Mouse (Mus musculus): Measurements from ENCODE around the gene Srgap1. TPM values are rescaled to one million over a fixed set of nuclear protein-coding genes. Genes with fewer than 3 reads are reported as not detected.
"Not testable (repeated sequence)": the region's sequence is repeated elsewhere in the genome, so short reads cannot be mapped to it uniquely, and the experiment has no call there.

Srgap1 gene
- polyA plus RNA-seq, 1 experiment from 2014 or later: 10.2 TPM

GRCm38 (mm10) chr10:121769711-121770110, 277.4 kb downstream of the Srgap1 start:
- H3K4me2 ChIP-seq (ENCODE audit: low read length): no peak overlapping the region
- no peak for TF ChIP-seq CTCF (IDR thresholded peaks at IDR 0.05; ENCODE audit: low read depth)
- H3K36me3 ChIP-seq (ENCODE audit: insufficient read depth, low read length): no peaks in the 10 kb centered on the region
- H3K4me3 ChIP-seq (replicated peaks; ENCODE audit: low read depth, low read length): no peak overlapping the region
- H3K27ac ChIP-seq: no peak overlapping the region
- H3K27me3 ChIP-seq (ENCODE audit: insufficient read depth, low read length): no peaks in the 10 kb centered on the region
- no peaks in the 10 kb centered on the region for H3K9me3 ChIP-seq (replicated peaks; ENCODE audit: low read length)
- no peak for ATAC-seq (replicated peaks; ENCODE audit: low FRiP score, low read depth)
- 84% methylated on average over 5 of the region's 5 CpGs for WGBS
- DNase-seq (ENCODE audit: low spot score): peak; percentile 11
- H3K9ac ChIP-seq (ENCODE audit: low read depth, low read length): no peak overlapping the region
- no peaks in the 10 kb centered on the region for H3K4me1 ChIP-seq (replicated peaks; ENCODE audit: insufficient read depth, low read length)

GRCm38 (mm10) chr10:121767295-121767694, 279.8 kb downstream of the Srgap1 start:
- not testable (repeated sequence) for H3K27me3 ChIP-seq (ENCODE audit: insufficient read depth, low read length); ATAC-seq (replicated peaks; ENCODE audit: low FRiP score, low read depth); H3K9me3 ChIP-seq (replicated peaks; ENCODE audit: low read length); H3K9ac ChIP-seq (ENCODE audit: low read depth, low read length); H3K36me3 ChIP-seq (ENCODE audit: insufficient read depth, low read length); H3K4me1 ChIP-seq (replicated peaks; ENCODE audit: insufficient read depth, low read length); H3K4me3 ChIP-seq (replicated peaks; ENCODE audit: low read depth, low read length); H3K4me2 ChIP-seq (ENCODE audit: low read length); H3K27ac ChIP-seq
- TF ChIP-seq CTCF (IDR thresholded peaks at IDR 0.05; ENCODE audit: low read depth): peak; percentile 61
- peak; percentile 18 for DNase-seq (ENCODE audit: low spot score)
- 85% methylated on average over 3 of the region's 3 CpGs for WGBS

GRCm38 (mm10) chr10:121765174-121766057, 281.7 kb downstream of the Srgap1 start:
- peak; percentile 60 for DNase-seq (ENCODE audit: low spot score)
- Histone ChIP-seq H3K27ac (no peak overlapping the region), H3K9ac (ENCODE audit: low read depth, low read length) (no peak overlapping the region), H3K4me2 (ENCODE audit: low read length) (no peak overlapping the region), H3K9me3 (replicated peaks; ENCODE audit: low read length) (no peaks in the 10 kb centered on the region), H3K4me3 (replicated peaks; ENCODE audit: low read depth, low read length) (no peak overlapping the region), H3K4me1 (replicated peaks; ENCODE audit: insufficient read depth, low read length) (no peaks in the 10 kb centered on the region), H3K27me3 (ENCODE audit: insufficient read depth, low read length) (no peaks in the 10 kb centered on the region), H3K36me3 (ENCODE audit: insufficient read depth, low read length) (no peaks in the 10 kb centered on the region)
- no peak for ATAC-seq (replicated peaks; ENCODE audit: low FRiP score, low read depth)
- no peak for TF ChIP-seq CTCF (IDR thresholded peaks at IDR 0.05; ENCODE audit: low read depth)
- WGBS: 69% methylated on average over 10 of the region's 10 CpGs

GRCm38 (mm10) chr10:121764469-121765173, 282.5 kb downstream of the Srgap1 start:
- peak; percentile 11; the same call in 1 of the 2 replicates for TF ChIP-seq CTCF (IDR thresholded peaks at IDR 0.05; ENCODE audit: low read depth)
- DNase-seq (ENCODE audit: low spot score) (no peak), ATAC-seq (replicated peaks; ENCODE audit: low FRiP score, low read depth) (no peak)
- no peaks in the 10 kb centered on the region for H3K36me3 ChIP-seq (ENCODE audit: insufficient read depth, low read length)
- no peaks in the 10 kb centered on the region for H3K27me3 ChIP-seq (ENCODE audit: insufficient read depth, low read length)
- no peaks in the 10 kb centered on the region for H3K4me1 ChIP-seq (replicated peaks; ENCODE audit: insufficient read depth, low read length)
- H3K27ac ChIP-seq: no peak overlapping the region
- no peak overlapping the region for H3K4me3 ChIP-seq (replicated peaks; ENCODE audit: low read depth, low read length)
- no peak overlapping the region for H3K4me2 ChIP-seq (ENCODE audit: low read length)
- no peak overlapping the region for H3K9ac ChIP-seq (ENCODE audit: low read depth, low read length)
- 77% methylated on average over 13 of the region's 13 CpGs for WGBS
- no peaks in the 10 kb centered on the region for H3K9me3 ChIP-seq (replicated peaks; ENCODE audit: low read length)

GRCm38 (mm10) chr10:121763191-121763590, 283.9 kb downstream of the Srgap1 start:
- WGBS: 65% methylated on average over 8 of the region's 13 CpGs
- H3K4me1 ChIP-seq (replicated peaks; ENCODE audit: insufficient read depth, low read length): no peaks in the 10 kb centered on the region
- TF ChIP-seq CTCF (IDR thresholded peaks at IDR 0.05; ENCODE audit: low read depth): no peak
- ATAC-seq (replicated peaks; ENCODE audit: low FRiP score, low read depth) (no peak), DNase-seq (ENCODE audit: low spot score) (no peak)
- no peak overlapping the region for H3K4me2 ChIP-seq (ENCODE audit: low read length)
- H3K9ac ChIP-seq (ENCODE audit: low read depth, low read length): no peak overlapping the region
- H3K4me3 ChIP-seq (replicated peaks; ENCODE audit: low read depth, low read length): no peak overlapping the region
- H3K9me3 ChIP-seq (replicated peaks; ENCODE audit: low read length): no peaks in the 10 kb centered on the region
- no peak overlapping the region for H3K27ac ChIP-seq
- no peaks in the 10 kb centered on the region for H3K27me3 ChIP-seq (ENCODE audit: insufficient read depth, low read length)
- no peaks in the 10 kb centered on the region for H3K36me3 ChIP-seq (ENCODE audit: insufficient read depth, low read length)

- no peak for TF ChIP-seq CTCF (IDR thresholded peaks at IDR 0.05; ENCODE audit: low read depth)
- no peak for ATAC-seq (replicated peaks; ENCODE audit: low FRiP score, low read depth)
Observed at GRCm38 (mm10) chr10:121762141-121762540, 285.0 kb downstream of the Srgap1 start.

More at GRCm38 (mm10) chr10:121762141-121762540, 285.0 kb downstream of the Srgap1 start:
- Histone ChIP-seq H3K9me3 (replicated peaks; ENCODE audit: low read length) (no peaks in the 10 kb centered on the region), H3K27me3 (ENCODE audit: insufficient read depth, low read length) (no peaks in the 10 kb centered on the region), H3K36me3 (ENCODE audit: insufficient read depth, low read length) (no peaks in the 10 kb centered on the region), H3K4me1 (replicated peaks; ENCODE audit: insufficient read depth, low read length) (no peaks in the 10 kb centered on the region), H3K27ac (no peak overlapping the region), H3K4me2 (ENCODE audit: low read length) (no peak overlapping the region), H3K4me3 (replicated peaks; ENCODE audit: low read depth, low read length) (no peak overlapping the region), H3K9ac (ENCODE audit: low read depth, low read length) (no peak overlapping the region)
- WGBS: 84% methylated on average over 9 of the region's 9 CpGs
- DNase-seq (ENCODE audit: low spot score): no peak
